Mouse (Mus musculus): ENCODE measurements at regions not wholly inside any gene's neighbourhood (a gene's known extent, or its start where the extent isn't known, plus 50 kb on each side); places are given as distances from the start of the nearest gene placed in this dataset.
A peak's percentile ranks its signal among the peaks of the same experiment; 100 is the strongest.

DNA sequence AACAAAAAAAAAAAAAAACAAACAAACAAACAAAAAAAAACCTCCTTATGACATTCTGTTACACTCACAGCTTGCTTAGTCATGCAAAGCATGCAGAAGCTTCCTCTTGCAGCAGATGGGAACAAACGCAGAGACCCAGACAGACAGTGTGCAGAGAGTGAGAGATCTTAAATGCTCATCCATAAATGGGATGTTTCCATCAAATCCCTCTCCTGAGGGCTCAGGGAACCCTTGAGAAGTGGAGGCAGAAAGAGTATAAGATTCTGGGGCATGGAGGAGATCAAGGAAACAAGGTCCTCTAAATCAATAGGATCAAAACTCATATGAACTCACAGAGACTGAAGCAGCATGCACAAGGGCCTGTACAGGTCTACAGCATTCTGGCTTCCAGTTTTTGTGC lies 52.5 kb downstream of the Adm start:
- ATAC-seq (replicated peaks; ENCODE audit: low read depth, poor library complexity, severe bottlenecking): no peak

DNA sequence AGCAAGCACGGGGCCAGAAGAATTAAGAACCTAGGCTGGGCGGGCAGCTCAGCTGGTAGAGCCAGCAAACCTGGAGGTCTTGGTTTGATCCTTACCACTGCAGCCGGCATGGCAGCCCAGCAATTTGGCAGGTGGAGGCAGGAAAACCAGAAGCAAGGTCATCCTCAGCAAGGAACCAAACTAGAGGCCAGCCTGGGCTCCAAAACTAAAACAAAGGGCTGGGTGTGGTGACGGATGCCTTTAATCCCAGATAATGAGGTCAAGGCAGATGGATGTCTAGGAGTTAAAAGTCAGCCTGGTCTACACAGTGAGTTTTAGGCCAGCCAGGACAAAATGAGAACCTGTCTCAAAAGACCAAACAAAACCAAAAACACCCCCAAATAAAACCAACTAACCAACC lies 55.5 kb downstream of the Adm start:
- no peak for ATAC-seq (replicated peaks; ENCODE audit: low read depth, poor library complexity, severe bottlenecking)

DNA sequence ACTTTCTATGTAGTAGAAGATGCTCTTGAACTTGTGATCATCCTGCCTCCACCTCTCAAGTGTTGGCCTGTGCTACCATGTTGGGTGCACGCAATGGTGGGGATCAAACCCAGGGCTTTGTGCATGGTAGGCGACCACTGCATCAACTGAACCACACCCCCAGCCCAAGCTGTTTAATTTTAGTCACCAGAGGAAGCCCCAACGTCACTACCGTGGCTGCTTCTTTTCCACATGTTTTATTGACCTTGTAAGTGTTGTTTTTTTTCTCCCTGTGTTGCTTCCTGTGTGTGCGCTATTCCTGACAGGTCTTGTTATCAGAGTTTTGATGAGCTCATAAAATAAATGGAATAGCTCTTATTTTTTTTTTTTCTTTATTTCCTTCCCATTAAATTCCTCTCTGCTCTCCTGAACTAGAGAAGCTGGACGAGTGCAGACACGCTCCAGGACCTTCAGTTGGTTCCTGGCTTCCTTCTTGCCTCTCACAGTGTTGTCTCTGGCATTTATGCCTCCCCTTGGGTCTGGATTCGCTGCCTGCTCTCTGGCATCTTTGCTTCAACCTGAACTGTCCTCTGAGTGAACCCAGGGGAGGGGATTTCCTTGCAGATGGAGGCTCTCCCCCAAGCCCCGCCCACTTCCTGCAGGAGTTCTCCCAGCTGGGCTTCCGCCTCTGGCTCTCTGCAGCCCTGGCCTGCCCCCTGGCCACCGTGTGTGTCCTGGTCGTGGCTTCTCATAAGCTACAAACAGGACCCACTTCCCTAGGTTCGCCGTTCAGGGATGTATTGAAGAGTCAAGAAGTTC lies 61.6 kb downstream of the Adm start:
- peak; percentile 98 for ATAC-seq (replicated peaks; ENCODE audit: low read depth, poor library complexity, severe bottlenecking)

DNA sequence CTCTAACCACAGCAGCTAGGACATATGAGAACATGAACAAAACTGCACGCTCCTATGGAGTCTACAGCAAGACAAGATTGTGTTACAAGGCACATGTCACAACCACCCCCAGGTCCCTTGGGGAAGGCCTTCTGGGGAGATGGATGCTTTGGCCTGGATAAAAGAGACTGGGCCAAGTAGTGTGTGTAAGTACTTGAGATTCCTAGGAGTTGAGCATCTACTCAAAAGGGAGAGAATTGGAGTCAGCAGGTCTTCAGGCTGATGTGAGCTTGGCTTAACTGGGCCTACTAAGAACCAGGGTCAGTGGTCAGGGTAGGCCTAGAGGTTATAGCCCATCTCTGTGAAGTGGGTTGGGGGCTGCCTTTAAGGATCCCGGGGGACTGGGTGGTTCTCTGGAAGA lies 62.8 kb downstream of the Adm start:
- no peak for ATAC-seq (replicated peaks; ENCODE audit: low read depth, poor library complexity, severe bottlenecking)

DNA sequence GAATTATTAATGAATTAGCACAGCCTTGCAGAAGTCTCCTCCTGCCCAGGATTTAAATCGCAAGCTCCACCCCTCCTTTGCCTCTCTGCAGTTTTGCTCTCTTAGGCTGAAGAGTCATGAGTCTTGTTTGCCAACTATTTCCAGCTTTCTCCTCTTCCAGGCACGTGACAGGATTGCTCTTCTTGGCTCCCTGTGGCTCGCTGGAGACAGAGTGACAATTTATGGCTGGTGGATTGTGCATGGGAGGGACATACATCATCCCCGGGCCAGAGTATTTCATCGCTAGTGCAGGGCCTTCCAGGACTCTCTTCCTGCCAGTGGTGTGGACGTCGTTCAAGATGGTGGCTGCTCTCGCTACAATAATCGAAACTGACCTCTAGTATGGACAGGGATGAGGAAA lies 63.4 kb downstream of the Adm start:
- ATAC-seq (replicated peaks; ENCODE audit: low read depth, poor library complexity, severe bottlenecking): no peak

DNA sequence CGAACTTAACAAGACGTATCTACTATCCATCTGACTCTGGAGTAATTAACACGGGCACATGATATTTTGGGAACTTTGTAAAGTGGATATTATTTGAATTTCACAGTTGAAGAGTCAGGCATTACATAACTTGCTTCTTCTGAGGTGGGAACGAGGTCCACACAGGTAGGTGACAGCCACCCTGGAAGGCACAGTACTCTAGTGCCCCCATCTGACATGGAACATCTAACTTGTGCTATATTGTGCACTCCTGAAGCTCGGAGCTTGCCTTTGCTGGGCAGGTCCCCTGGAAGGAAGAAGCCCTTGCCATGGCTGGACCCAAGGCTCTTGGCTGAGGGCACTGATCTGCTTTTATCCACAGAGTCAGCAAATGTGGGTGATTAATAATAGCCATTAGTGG lies 66.8 kb downstream of the Adm start:
- no peak for ATAC-seq (replicated peaks; ENCODE audit: low read depth, poor library complexity, severe bottlenecking)

DNA sequence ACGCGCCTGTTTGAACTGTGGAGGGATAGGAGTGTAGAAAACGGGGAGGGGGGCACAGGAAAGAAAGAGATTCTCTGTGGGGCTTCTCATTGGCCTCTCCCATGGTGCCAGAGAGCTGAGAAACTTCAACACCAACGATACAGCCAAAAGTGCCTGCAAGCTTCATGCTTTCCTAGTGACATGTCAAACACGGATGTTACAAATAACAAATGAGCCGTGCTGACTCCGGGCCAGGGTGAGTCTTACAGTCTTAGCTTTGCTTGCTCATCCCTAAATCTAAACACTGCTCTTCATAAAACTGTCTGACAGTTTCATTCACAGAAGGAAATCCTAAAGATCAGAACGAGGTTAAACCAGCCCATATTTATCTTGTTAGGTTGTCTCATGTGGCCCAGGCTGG lies 68.3 kb downstream of the Adm start:
- ATAC-seq (replicated peaks; ENCODE audit: low read depth, poor library complexity, severe bottlenecking): no peak

DNA sequence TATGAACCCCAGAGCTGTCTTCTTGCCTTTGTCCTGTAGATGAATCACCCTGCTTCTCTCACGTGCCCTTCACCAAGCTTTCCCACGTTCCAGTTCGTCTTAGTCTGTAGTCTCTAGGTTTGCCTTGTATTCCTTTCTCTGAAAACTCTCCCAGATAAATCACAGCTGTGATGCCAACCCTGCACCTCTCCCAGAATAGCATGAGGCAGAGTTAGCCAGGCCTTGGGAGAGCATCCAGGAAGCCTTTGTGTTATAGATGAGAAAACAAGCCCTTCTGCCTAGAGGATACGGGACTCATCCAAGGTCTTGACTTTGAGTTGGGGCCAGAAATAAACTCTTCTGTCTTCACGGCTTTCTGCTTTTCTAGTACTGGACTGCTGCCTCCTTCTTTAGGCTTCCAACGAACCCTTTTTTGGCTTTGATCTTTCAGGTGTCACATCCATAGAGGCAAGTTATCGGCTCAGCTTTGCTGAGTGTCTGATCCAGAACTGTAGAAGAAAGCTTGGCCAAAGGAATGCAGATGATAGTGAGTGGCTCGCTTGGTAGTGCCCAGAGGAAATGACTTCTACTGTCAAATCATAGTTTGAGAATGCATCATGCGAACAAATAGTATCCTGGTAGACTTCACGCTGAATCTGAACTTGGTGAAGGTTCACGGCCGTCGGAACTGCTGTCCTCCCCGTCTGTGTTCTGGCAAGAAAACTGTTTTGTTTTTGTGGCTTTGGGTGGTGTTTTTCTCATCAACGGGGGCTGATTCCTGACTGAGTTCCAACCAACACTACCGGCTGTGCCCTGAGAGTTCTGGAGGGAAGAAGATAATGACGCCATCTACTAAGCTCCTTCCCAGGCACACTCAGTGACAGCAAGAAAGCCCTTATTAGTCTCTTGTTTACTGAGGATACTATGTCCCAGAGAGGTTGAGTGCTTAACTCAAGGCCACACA lies 69.5 kb upstream of the Ampd3 start:
- no peak for ATAC-seq (replicated peaks; ENCODE audit: low read depth, poor library complexity, severe bottlenecking)

DNA sequence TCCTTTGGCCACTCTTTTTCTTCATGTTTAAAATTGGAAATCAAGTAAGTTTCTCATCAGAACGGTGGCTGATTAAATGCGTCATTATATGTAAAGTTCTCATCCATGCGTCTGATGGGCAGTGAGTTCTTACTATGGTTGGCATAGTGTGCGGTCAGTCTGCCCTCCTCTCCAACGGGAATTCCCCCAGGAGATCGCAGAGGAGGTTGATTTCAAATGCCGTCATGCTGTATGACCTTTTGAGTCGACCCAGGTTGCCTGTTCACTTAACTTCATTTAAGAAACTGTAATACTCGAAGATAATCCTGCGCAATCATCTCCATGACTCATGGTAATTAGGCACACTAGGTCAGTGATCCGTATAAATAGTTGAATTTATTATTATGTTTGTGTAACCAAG lies 68.4 kb upstream of the Ampd3 start:
- ATAC-seq (replicated peaks; ENCODE audit: low read depth, poor library complexity, severe bottlenecking): no peak

DNA sequence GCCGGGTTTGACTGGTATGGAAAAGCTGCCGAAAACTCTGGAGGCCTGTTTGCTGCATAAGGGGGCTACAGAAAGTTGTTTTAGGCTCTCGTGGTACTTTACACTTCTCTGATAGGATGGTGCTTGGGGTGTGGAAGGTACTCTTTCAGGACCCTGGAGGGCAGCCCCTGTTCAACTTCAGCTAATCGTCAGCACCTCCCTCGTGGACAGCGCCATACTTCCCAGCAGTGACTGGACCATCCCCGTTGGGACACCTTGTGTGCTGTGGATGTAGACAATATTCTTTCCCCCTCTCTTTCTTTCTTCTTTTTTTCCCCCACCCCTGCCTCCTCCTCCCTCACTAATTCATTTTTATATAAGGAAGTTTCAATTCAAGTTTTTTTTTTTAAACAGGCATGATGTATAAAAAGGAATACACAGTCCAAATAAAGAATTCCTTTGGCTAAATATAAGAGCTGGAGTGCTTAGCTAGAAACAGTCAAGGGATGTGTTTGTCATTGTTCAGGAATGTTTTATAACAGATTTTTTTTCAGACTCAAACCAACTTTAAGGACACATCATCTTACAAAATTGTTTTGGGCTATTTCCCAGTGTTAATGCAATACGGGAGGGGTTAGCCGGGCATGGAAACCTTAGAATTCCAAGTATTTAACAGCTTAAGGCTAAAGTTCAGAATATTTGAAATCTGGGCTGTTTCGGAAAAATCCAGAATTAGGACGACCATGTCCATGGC lies 66.2 kb upstream of the Ampd3 start:
- ATAC-seq (replicated peaks; ENCODE audit: low read depth, poor library complexity, severe bottlenecking): peak; percentile 39; the same call in 1 of the 2 replicates

DNA sequence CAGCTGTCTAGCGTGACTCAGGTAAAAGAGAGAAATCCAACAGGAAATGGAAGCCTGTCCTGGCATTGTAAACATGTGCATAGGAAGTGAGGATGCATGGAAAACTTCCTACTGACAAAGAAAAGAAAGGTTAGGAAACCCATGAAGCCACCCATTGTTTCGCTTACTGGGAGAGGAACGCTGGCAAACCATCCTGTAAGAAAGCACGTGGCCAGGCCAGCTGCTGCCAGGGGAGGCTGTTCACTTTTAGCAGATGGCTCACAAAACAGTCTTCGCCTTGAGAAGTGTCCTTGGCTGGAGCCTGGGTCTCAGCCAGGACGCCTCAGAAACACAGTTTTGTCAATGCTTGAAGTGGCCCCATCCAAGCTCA lies 65.6 kb upstream of the Ampd3 start:
- ATAC-seq (replicated peaks; ENCODE audit: low read depth, poor library complexity, severe bottlenecking): no peak

DNA sequence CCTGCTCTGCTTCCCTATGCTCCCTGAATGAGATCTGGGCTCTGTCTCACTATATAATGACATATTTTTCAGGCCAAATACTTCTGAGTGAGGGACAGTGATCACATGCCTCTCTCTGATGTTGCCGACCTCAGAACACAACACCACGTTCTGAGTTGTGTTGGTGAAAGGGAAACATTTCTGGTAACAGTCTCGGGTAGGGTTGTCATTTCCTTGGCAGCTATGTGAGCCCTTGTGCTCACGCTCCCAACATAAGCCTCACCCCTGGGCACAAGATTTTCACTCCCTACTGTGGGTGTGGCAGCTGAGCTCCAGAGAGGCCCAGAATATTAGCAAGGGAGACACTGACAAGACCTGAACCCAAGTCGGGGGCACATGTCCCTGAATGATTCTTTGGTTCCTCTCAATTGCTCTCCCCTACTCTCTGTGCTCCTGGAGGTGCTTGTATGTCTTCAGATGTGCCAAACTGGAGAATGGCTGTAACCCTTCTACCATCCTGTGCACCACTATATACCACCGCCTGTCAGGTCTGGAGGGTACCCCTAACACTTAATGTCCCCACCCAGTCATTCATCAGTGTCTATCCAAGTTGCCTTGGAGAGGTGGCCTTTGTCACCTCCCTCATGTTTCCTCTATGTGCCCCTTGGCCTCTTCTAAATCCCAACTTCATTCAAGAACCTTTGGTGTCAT lies 62.5 kb upstream of the Ampd3 start:
- ATAC-seq (replicated peaks; ENCODE audit: low read depth, poor library complexity, severe bottlenecking): no peak

DNA sequence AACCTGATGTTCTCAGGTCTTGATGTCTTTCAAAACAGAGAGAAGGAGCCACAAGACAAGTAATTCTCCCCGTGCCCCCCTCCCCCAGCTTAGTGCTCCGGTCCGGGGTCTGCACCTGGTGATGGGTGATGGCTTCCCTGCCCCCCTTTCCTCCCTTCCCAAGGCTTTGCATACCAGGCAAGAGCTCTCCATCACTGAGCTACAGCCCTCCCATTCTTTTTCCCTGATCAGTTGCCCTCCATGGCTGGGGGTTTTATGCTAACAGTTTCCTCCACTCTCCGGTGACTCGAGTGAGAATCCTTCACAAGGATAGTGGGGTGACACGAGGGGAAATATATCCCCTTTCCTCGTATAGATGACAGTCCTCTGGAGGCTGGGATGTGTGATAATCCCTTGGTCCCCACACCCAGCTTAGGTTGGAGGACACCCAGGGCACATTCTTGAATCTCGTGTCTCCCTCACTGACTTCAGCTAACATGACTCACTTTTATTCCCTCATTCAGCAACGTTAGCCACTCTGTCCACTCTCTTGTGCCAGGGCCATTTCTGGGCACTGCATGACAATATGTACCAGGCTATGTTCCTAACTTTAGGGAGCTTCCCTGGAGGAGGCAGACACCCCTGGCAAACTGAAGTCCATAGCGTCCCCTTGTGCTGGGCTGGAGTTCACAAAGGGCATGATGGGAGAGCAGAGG lies 61.9 kb upstream of the Ampd3 start:
- no peak for ATAC-seq (replicated peaks; ENCODE audit: low read depth, poor library complexity, severe bottlenecking)

DNA sequence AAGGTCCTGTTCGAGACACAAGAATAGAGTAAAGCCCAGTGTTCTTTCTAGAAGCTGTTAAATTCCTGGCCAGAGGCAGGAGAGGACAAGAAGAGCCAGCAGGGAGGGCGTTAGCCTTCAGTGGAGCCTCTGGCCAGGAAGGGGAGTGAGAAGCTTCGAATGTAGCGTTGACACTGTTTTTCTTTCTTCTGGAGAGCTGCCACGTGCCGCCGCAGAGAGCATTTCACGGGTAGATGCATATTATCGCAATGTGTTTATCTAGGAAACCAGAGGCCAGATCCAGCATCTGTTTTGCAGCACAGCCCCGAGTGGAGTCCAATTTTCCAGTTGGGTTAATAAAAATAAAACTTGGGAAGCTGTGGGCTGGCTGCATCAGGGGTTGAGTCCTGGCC lies 61.3 kb upstream of the Ampd3 start:
- no peak for ATAC-seq (replicated peaks; ENCODE audit: low read depth, poor library complexity, severe bottlenecking)

DNA sequence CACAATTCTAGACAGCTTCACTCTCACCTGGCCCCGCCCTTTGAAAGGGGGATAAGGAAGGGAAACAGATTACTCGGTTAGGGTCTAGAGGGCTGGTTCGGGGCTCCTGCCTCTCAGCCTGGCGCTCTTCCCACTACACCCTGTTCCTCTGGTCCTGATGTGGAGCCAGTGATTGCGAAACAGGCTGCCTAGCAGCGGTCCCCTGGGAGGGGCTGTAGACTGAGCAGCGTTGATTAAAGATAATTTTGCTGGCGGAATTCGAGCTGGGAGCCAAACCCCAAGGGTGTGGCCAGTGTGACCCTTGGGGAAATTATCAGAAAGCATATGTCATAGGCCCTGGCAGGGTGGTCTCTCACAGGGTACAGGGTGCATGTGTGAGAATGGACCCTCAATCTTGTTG lies 59.9 kb upstream of the Ampd3 start:
- peak; percentile 59 for ATAC-seq (replicated peaks; ENCODE audit: low read depth, poor library complexity, severe bottlenecking)

DNA sequence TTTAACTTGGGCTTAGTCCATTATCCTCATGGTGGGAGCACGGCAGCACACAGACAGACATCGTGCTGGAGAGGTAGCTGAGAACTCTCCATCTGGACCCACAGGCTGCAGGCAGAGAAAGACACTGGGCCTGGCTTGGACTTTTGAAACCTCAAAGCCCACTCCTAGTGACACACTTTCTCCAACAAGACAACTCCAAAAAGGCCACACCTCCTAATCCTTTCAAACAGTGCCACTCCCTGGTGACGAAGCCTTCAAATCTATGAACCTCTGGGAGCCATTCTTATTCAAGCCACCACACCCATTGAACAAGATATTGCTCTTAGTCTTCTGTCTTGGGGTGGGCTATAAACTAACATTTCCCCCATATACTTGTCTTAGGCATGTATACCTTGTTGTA lies 59.2 kb upstream of the Ampd3 start:
- ATAC-seq (replicated peaks; ENCODE audit: low read depth, poor library complexity, severe bottlenecking): no peak

DNA sequence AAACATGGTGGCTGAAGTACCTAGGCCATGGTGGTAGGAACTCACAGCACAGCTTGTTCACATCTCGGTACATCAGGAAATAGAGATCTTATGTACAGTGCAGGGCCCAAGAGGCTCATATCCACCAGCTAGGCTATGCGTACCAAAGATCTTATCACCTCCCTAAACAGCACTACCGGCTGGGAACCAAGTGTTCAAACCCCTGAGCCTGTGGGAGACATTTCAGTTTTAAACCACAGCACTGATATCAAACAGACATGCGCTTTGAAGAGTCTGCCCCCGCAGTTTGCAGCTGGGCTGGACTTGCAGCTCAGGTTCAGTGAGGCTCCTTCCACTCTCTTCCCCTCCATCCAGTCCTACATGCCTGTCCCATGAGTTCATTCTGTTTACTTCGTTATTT lies 58.4 kb upstream of the Ampd3 start:
- no peak for ATAC-seq (replicated peaks; ENCODE audit: low read depth, poor library complexity, severe bottlenecking)

DNA sequence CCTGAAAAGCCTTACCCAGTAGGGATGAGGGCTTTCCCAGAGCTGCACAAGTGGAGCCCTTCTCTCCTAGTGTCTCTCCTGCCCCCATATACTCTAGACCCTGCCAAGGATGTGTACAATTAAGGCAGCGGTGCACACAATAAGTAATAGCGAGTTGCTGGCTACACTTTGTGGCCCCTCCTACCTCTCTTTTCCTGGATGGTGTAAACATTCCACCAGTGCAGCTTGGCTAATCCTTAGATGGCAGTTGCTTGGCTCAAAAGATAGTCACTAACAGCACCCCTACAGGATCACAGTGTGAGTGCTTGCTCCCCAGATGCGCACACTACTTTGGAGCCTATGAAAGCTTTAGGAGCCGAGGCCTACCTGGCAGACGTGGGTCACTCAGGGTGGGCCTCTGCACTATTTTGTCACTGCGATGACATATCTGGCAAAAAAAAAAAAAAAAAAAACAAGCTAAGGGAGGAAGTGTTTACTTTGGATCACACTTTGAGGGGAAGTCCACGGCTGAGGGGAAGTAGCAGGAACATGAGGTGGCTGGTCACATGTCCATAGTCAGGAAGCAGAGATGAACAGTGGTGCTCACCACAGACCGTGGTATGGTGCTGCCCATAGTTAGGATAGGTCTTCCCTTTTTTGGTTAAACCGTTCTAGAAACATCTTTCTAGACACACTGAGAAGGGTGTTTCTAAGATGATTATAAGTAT lies 57.6 kb upstream of the Ampd3 start:
- ATAC-seq (replicated peaks; ENCODE audit: low read depth, poor library complexity, severe bottlenecking): peak; percentile 92

DNA sequence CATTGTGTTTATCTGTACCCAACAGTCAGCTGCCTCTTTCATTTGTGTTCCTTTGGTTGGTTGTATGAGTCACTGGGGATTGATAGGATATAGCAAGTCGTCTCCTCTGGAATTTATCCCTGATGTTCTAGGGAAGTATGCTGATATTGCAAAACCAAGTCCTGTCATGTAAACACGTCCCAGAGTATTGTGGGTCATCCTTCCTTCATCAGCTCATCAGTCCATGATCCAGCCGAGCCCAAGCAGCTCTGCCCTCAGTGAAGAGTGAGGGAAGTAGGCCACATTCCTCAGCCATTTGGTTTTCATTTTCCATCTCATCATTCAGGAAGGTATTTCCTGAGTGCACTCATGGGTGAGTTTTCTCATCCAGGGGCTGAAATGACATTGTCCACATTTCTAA lies 54.3 kb upstream of the Ampd3 start:
- ATAC-seq (replicated peaks; ENCODE audit: low read depth, poor library complexity, severe bottlenecking): no peak
